Mouse (Mus musculus): ENCODE measurements around the gene Morc2a. TPM values are rescaled to one million over a fixed set of nuclear protein-coding genes. Genes with fewer than 3 reads are reported as not detected.

Gene Morc2a
- polyA plus RNA-seq, 1 experiment: 16.0 TPM

- Histone ChIP-seq H3K4me1 (ENCODE audit: control insufficient read depth, insufficient read depth, low read length) (no peaks in the 10 kb centered on the region), H3K27me3 (ENCODE audit: control insufficient read depth, insufficient read depth, low read length) (no peaks in the 10 kb centered on the region), H3K27ac (ENCODE audit: control insufficient read depth, insufficient read depth, low read depth, low read length) (no peak overlapping the region), H3K36me3 (ENCODE audit: control insufficient read depth, insufficient read depth, low read length) (peaks cover 19% of the 10 kb centered on the region), H3K4me3 (ENCODE audit: control insufficient read depth, low read depth, low read length) (no peak overlapping the region)
- no peak for TF ChIP-seq POLR2A (IDR thresholded peaks at IDR 0.05; ENCODE audit: control insufficient read depth, low read depth, low read length)
- no peak for TF ChIP-seq CTCF (IDR thresholded peaks at IDR 0.05; ENCODE audit: control insufficient read depth, insufficient read depth, insufficient replicate concordance, low read depth, low read length)
Observed at GRCm38 (mm10) chr11:3683696-3684095, 34.7 kb downstream of the Morc2a start.

GRCm38 (mm10) chr11:3684232-3684631 is 35.2 kb downstream of the Morc2a start:
- TF ChIP-seq CTCF (IDR thresholded peaks at IDR 0.05; ENCODE audit: control insufficient read depth, insufficient read depth, insufficient replicate concordance, low read depth, low read length): no peak
- no peak for TF ChIP-seq POLR2A (IDR thresholded peaks at IDR 0.05; ENCODE audit: control insufficient read depth, low read depth, low read length)
- Histone ChIP-seq H3K4me3 (ENCODE audit: control insufficient read depth, low read depth, low read length) (no peak overlapping the region), H3K4me1 (ENCODE audit: control insufficient read depth, insufficient read depth, low read length) (no peaks in the 10 kb centered on the region), H3K27ac (ENCODE audit: control insufficient read depth, insufficient read depth, low read depth, low read length) (no peak overlapping the region), H3K27me3 (ENCODE audit: control insufficient read depth, insufficient read depth, low read length) (no peaks in the 10 kb centered on the region), H3K36me3 (ENCODE audit: control insufficient read depth, insufficient read depth, low read length) (peaks cover 19% of the 10 kb centered on the region)

GRCm38 (mm10) chr11:3684723-3685430 is 35.9 kb downstream of the Morc2a start:
- Histone ChIP-seq H3K36me3 (ENCODE audit: control insufficient read depth, insufficient read depth, low read length) (peaks cover 16% of the 10 kb centered on the region), H3K4me1 (ENCODE audit: control insufficient read depth, insufficient read depth, low read length) (no peaks in the 10 kb centered on the region), H3K4me3 (ENCODE audit: control insufficient read depth, low read depth, low read length) (no peak overlapping the region), H3K27me3 (ENCODE audit: control insufficient read depth, insufficient read depth, low read length) (no peaks in the 10 kb centered on the region), H3K27ac (ENCODE audit: control insufficient read depth, insufficient read depth, low read depth, low read length) (no peak overlapping the region)
- TF ChIP-seq CTCF (IDR thresholded peaks at IDR 0.05; ENCODE audit: control insufficient read depth, insufficient read depth, insufficient replicate concordance, low read depth, low read length) (no peak), POLR2A (IDR thresholded peaks at IDR 0.05; ENCODE audit: control insufficient read depth, low read depth, low read length) (no peak)

GRCm38 (mm10) chr11:3685431-3685830 is 36.4 kb downstream of the Morc2a start:
- H3K36me3 ChIP-seq (ENCODE audit: control insufficient read depth, insufficient read depth, low read length): peaks cover 15% of the 10 kb centered on the region
- no peak for TF ChIP-seq CTCF (IDR thresholded peaks at IDR 0.05; ENCODE audit: control insufficient read depth, insufficient read depth, insufficient replicate concordance, low read depth, low read length)
- TF ChIP-seq POLR2A (IDR thresholded peaks at IDR 0.05; ENCODE audit: control insufficient read depth, low read depth, low read length): no peak

GRCm38 (mm10) chr11:3686318-3686717 is 37.3 kb downstream of the Morc2a start:
- Histone ChIP-seq H3K4me1 (ENCODE audit: control insufficient read depth, insufficient read depth, low read length) (no peaks in the 10 kb centered on the region), H3K36me3 (ENCODE audit: control insufficient read depth, insufficient read depth, low read length) (peaks cover 14% of the 10 kb centered on the region), H3K4me3 (ENCODE audit: control insufficient read depth, low read depth, low read length) (no peak overlapping the region), H3K27me3 (ENCODE audit: control insufficient read depth, insufficient read depth, low read length) (no peaks in the 10 kb centered on the region), H3K27ac (ENCODE audit: control insufficient read depth, insufficient read depth, low read depth, low read length) (no peak overlapping the region)
- TF ChIP-seq CTCF (IDR thresholded peaks at IDR 0.05; ENCODE audit: control insufficient read depth, insufficient read depth, insufficient replicate concordance, low read depth, low read length) (no peak), POLR2A (IDR thresholded peaks at IDR 0.05; ENCODE audit: control insufficient read depth, low read depth, low read length) (no peak)

More at GRCm38 (mm10) chr11:3685431-3685830, 36.4 kb downstream of the Morc2a start:
- no peak overlapping the region for H3K4me3 ChIP-seq (ENCODE audit: control insufficient read depth, low read depth, low read length)
- no peak overlapping the region for H3K27ac ChIP-seq (ENCODE audit: control insufficient read depth, insufficient read depth, low read depth, low read length)
- H3K27me3 ChIP-seq (ENCODE audit: control insufficient read depth, insufficient read depth, low read length): no peaks in the 10 kb centered on the region
- no peaks in the 10 kb centered on the region for H3K4me1 ChIP-seq (ENCODE audit: control insufficient read depth, insufficient read depth, low read length)

- H3K27ac ChIP-seq (ENCODE audit: control insufficient read depth, insufficient read depth, low read depth, low read length): no peak overlapping the region
- no peaks in the 10 kb centered on the region for H3K27me3 ChIP-seq (ENCODE audit: control insufficient read depth, insufficient read depth, low read length)
- no peak overlapping the region for H3K4me3 ChIP-seq (ENCODE audit: control insufficient read depth, low read depth, low read length)
- H3K36me3 ChIP-seq (ENCODE audit: control insufficient read depth, insufficient read depth, low read length): peaks cover 10% of the 10 kb centered on the region
- H3K4me1 ChIP-seq (ENCODE audit: control insufficient read depth, insufficient read depth, low read length): no peaks in the 10 kb centered on the region
- TF ChIP-seq CTCF (IDR thresholded peaks at IDR 0.05; ENCODE audit: control insufficient read depth, insufficient read depth, insufficient replicate concordance, low read depth, low read length) (no peak), POLR2A (IDR thresholded peaks at IDR 0.05; ENCODE audit: control insufficient read depth, low read depth, low read length) (no peak)
Observed at GRCm38 (mm10) chr11:3686885-3687284, 37.9 kb downstream of the Morc2a start.

GRCm38 (mm10) chr11:3691746-3692145 is 42.8 kb downstream of the Morc2a start:
- H3K27ac ChIP-seq (ENCODE audit: control insufficient read depth, insufficient read depth, low read depth, low read length): no peak overlapping the region
- no peaks in the 10 kb centered on the region for H3K4me1 ChIP-seq (ENCODE audit: control insufficient read depth, insufficient read depth, low read length)
- H3K4me3 ChIP-seq (ENCODE audit: control insufficient read depth, low read depth, low read length): no peak overlapping the region
- no peak for TF ChIP-seq CTCF (IDR thresholded peaks at IDR 0.05; ENCODE audit: control insufficient read depth, insufficient read depth, insufficient replicate concordance, low read depth, low read length)
- no peak for TF ChIP-seq POLR2A (IDR thresholded peaks at IDR 0.05; ENCODE audit: control insufficient read depth, low read depth, low read length)
- peaks cover 1% of the 10 kb centered on the region; the same call in 1 of the 2 replicates for H3K36me3 ChIP-seq (ENCODE audit: control insufficient read depth, insufficient read depth, low read length)
- no peaks in the 10 kb centered on the region for H3K27me3 ChIP-seq (ENCODE audit: control insufficient read depth, insufficient read depth, low read length)

All from testis, adult 2 months (tissue).